Mouse (Mus musculus) lung, adult 2 months (tissue): ENCODE data around the gene D17Wsu92e.

Experiments
- CTCF ChIP-seq: fragments of 200-500 bp; IDR thresholded peaks from 2 replicates; pipeline ENCODE4 v1.5.1; 2011; ENCODE audit warnings: mild to moderate bottlenecking, low read length, control low read depth; ENCODE audit not compliant: insufficient read depth
- POLR2A ChIP-seq: fragments of 200-500 bp; IDR thresholded peaks from 2 replicates; pipeline ENCODE4 v1.6.1; 2011; ENCODE audit warnings: low read depth, mild to moderate bottlenecking, control low read depth, low read length, borderline replicate concordance; ENCODE audit errors: extremely low read depth

- TF ChIP-seq CTCF (no peak), POLR2A (no peak)
Measured at GRCm38 (mm10) chr17:27767543-27767942, 52.9 kb downstream of the D17Wsu92e start.
